Mouse (Mus musculus) thymus, adult 2 months (tissue): ENCODE results near the gene A930018P22Rik. TPM values are rescaled to one million over a fixed set of nuclear protein-coding genes. Genes with fewer than 3 reads are reported as not detected.
A peak's percentile ranks its signal among the peaks of the same experiment; 100 is the strongest.

Experiments
- DNase-seq: peaks from one replicate; pipeline ENCODE4 v3.0.0; 2021
- H3K27ac ChIP-seq: fragments of 200-500 bp; 2 replicates; pipeline ENCODE4 v1.5.1; 2012; ENCODE audit warnings: low read length, control low read depth; ENCODE audit not compliant: control insufficient read depth, insufficient read depth
- H3K27me3 ChIP-seq: fragments of 200-500 bp; 2 replicates; pipeline ENCODE4 v1.6.1; 2012; ENCODE audit warnings: mild to moderate bottlenecking, low read length, moderate library complexity, mixed read lengths; ENCODE audit not compliant: control insufficient read depth, insufficient read depth
- H3K36me3 ChIP-seq: fragments of 200-500 bp; 2 replicates; pipeline ENCODE4 v1.6.1; 2012; ENCODE audit warnings: mild to moderate bottlenecking, low read length, moderate library complexity; ENCODE audit not compliant: control insufficient read depth, insufficient read depth
- H3K4me1 ChIP-seq: fragments of 200-500 bp; replicated peaks from 2 replicates; pipeline ENCODE4 v1.6.1; 2012; ENCODE audit warnings: low read length; ENCODE audit not compliant: control insufficient read depth, insufficient read depth
- H3K4me3 ChIP-seq: fragments of 200-500 bp; 2 replicates; pipeline ENCODE4 v1.5.1; 2012; ENCODE audit warnings: mild to moderate bottlenecking, low read length, control low read depth, moderate library complexity; ENCODE audit not compliant: control insufficient read depth, insufficient read depth
- CTCF ChIP-seq: fragments of 200-500 bp; IDR thresholded peaks from 2 replicates; pipeline ENCODE4 v1.5.1; 2012; ENCODE audit warnings: mild to moderate bottlenecking, control low read depth, low read length, moderate library complexity, borderline replicate concordance; ENCODE audit not compliant: control insufficient read depth, poor library complexity, insufficient read depth; ENCODE audit errors: extremely low read depth
- POLR2A ChIP-seq: fragments of 200-500 bp; IDR thresholded peaks from 2 replicates; pipeline ENCODE4 v1.6.1; 2012; ENCODE audit warnings: mild to moderate bottlenecking, low read length, control low read depth, moderate library complexity; ENCODE audit not compliant: control insufficient read depth, poor library complexity, insufficient read depth; ENCODE audit errors: extremely low read depth
- WGBS: fragments of 180-500 bp; shearing (Covaris S2); methylation state at CpG from one replicate; pipeline ENCODE4 v1.1.7; 2018; 5-methylcytosine and 5-hydroxymethylcytosine counted together
- polyA plus RNA-seq: library from polyadenylated mRNA; depleted of rRNA; stranded (reverse); fragments of >200 nt; gene quantifications from 2 replicates; pipeline ENCODE4 v1.2.3, GENCODE M21; 2012

Gene A930018P22Rik
- polyA plus RNA-seq, 1 experiment: not detected

GRCm38 (mm10) chr2:104157831-104158230, 35.3 kb downstream of the A930018P22Rik start:
- no peaks in the 10 kb centered on the region for H3K27me3 ChIP-seq
- 94% methylated on average over 4 of the region's 4 CpGs for WGBS
- no peak for DNase-seq
- H3K27ac ChIP-seq: no peak overlapping the region
- H3K4me1 ChIP-seq: no peaks in the 10 kb centered on the region
- TF ChIP-seq CTCF: no peak
- no peak for TF ChIP-seq POLR2A
- H3K4me3 ChIP-seq: no peak overlapping the region
- no peaks in the 10 kb centered on the region for H3K36me3 ChIP-seq

DNA sequence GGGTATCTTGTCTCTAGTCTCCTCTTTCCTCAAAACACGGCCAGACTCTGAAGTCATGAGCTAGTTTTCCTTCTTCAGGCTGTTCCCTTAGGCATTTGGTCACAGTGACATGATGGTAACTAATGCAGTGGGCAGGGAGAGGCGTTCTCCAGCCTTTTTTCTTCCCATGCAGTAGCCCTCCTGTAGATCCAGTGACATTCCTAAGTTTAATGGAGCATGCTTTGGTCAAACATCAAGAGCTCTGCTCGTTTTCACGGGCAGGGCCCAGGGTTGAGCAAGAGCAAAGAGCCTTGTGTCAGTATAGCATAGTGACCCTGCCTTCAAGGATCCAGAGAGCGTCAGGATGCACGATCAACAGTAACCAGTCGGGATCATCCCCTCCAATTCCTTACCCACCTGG, 40.8 kb downstream of the A930018P22Rik start:
- H3K4me1 ChIP-seq: no peaks in the 10 kb centered on the region
- H3K36me3 ChIP-seq: no peaks in the 10 kb centered on the region
- H3K27me3 ChIP-seq: no peaks in the 10 kb centered on the region
- no peak for DNase-seq
- no peak for TF ChIP-seq CTCF
- no peak for TF ChIP-seq POLR2A
- no peak overlapping the region for H3K27ac ChIP-seq
- WGBS: 87% methylated on average over 7 of the region's 7 CpGs
- no peak overlapping the region for H3K4me3 ChIP-seq

DNA sequence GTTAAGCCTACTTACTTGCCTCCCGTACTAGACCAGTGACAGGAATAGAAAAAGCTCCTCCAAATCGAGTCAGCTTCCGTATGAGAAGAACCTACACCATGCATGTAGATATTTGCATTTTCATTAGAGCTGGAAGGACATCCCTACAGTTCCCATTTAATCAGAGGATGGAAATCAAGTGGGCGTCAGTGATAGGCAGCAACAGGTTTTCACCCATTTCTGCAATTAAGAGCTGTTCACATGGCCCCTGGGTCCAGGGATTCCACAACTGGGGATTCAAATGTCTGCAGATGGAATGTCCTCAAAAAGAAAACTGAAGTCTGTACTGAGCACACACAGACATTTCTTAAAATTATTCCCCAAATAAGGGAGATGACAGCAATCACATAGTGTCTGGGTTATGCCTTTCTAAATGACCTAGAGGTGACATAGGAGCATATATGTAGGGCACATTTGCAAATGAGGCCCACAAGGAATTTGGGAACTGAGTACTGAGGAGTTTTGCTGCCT, 41.5 kb downstream of the A930018P22Rik start:
- WGBS: 93% methylated on average over 4 of the region's 4 CpGs
- H3K4me1 ChIP-seq: no peaks in the 10 kb centered on the region
- no peaks in the 10 kb centered on the region for H3K27me3 ChIP-seq
- H3K4me3 ChIP-seq: no peak overlapping the region
- H3K27ac ChIP-seq: no peak overlapping the region
- DNase-seq: no peak
- TF ChIP-seq CTCF (no peak), POLR2A (no peak)
- no peaks in the 10 kb centered on the region for H3K36me3 ChIP-seq

DNA sequence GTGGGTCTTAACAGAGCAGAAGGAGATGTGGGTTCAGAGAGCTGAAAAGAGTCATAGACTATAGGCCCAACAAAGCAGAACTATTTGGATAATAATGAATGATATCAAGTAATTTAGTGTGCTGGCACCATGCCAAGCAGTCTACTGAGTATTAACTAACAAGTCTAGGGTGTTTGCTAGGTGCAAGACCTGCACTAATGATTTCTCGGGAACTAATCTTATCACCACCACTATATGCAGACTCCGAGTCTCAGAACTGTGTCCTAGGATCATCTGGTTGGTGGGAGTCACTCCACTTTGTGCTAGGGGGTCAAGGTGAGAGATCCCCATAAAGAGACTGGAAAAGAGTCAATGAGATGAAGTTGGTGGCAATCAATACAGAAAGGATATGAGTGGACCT, 43.1 kb downstream of the A930018P22Rik start:
- DNase-seq: no peak

GRCm38 (mm10) chr2:104167765-104168164, 45.2 kb downstream of the A930018P22Rik start:
- H3K4me1 ChIP-seq: no peaks in the 10 kb centered on the region
- no peak overlapping the region for H3K4me3 ChIP-seq
- no peaks in the 10 kb centered on the region for H3K27me3 ChIP-seq
- 98% methylated on average over 23 of the region's 23 CpGs for WGBS
- TF ChIP-seq POLR2A: no peak
- TF ChIP-seq CTCF: no peak
- no peaks in the 10 kb centered on the region for H3K36me3 ChIP-seq
- no peak overlapping the region for H3K27ac ChIP-seq
- no peak for DNase-seq

More for the DNA sequence above, 43.1 kb downstream of the A930018P22Rik start:
- Histone ChIP-seq H3K4me3 (no peak overlapping the region), H3K27ac (no peak overlapping the region), H3K36me3 (no peaks in the 10 kb centered on the region), H3K27me3 (no peaks in the 10 kb centered on the region), H3K4me1 (no peaks in the 10 kb centered on the region)
- no peak for TF ChIP-seq CTCF
- TF ChIP-seq POLR2A: no peak
- WGBS: 99% methylated on average over 2 of the region's 2 CpGs

- Histone ChIP-seq H3K36me3 (no peaks in the 10 kb centered on the region), H3K4me3 (no peak overlapping the region), H3K27ac (no peak overlapping the region), H3K27me3 (no peaks in the 10 kb centered on the region), H3K4me1 (no peaks in the 10 kb centered on the region)
- TF ChIP-seq POLR2A (no peak), CTCF (no peak)
- DNase-seq: no peak
- 97% methylated on average over 17 of the region's 17 CpGs for WGBS
Measured at GRCm38 (mm10) chr2:104168186-104168896, 45.8 kb downstream of the A930018P22Rik start.

- DNase-seq: peak; percentile 17
- WGBS: 18% methylated on average over 11 of the region's 11 CpGs
- TF ChIP-seq CTCF (no peak), POLR2A (no peak)
- Histone ChIP-seq H3K4me1 (peaks cover 7% of the 10 kb centered on the region), H3K36me3 (no peaks in the 10 kb centered on the region), H3K27ac (no peak overlapping the region), H3K27me3 (no peaks in the 10 kb centered on the region), H3K4me3 (no peak overlapping the region)
Measured at GRCm38 (mm10) chr2:104172695-104173348, 50.3 kb downstream of the A930018P22Rik start.
